Mouse (Mus musculus) gastrocnemius, postnatal 36 days (tissue): Measurements from ENCODE around the gene Msmo1. TPM values are rescaled to one million over a fixed set of nuclear protein-coding genes. Genes with fewer than 3 reads are reported as not detected.

ENCODE experiments used
- DNase-seq, 2 experiments: peaks; one replicate each; pipeline ENCODE4 v3.0.0; 2022
- intact Hi-C: fragments of 180-260 bp; cut with DNase I; formaldehyde crosslinking; loops from one replicate; pipeline ENCODE4 v1.15.1; 2025
- total RNA-seq, 2 experiments: library from RNA; stranded (reverse); gene quantifications; 2 replicates each; pipeline ENCODE4 v1.2.3; 2021

The Msmo1 gene
- total RNA-seq, 2 experiments from 2014 or later: 2.2 to 2.9 TPM

GRCm38 (mm10) chr8:64723206-64723605 is 10.4 kb downstream of the Msmo1 start:
- DNase-seq: no peak
- intact Hi-C loops: no loop called here

GRCm38 (mm10) chr8:64717868-64718267 is 15.7 kb downstream of the Msmo1 start:
- no peak for DNase-seq
- intact Hi-C loops: no loop called here

- intact Hi-C loops: no loop called here
Measured at GRCm38 (mm10) chr8:64712499-64712898, 21.1 kb downstream of the Msmo1 start.

GRCm38 (mm10) chr8:64711544-64711943 is 22.0 kb downstream of the Msmo1 start:
- intact Hi-C loops: no loop called here
- DNase-seq: no peak

More at GRCm38 (mm10) chr8:64712499-64712898, 21.1 kb downstream of the Msmo1 start:
- DNase-seq: no peak

GRCm38 (mm10) chr8:64707481-64707880 is 26.1 kb downstream of the Msmo1 start:
- DNase-seq: no peak
- intact Hi-C loops: no loop called here

GRCm38 (mm10) chr8:64703191-64703590 is 30.4 kb downstream of the Msmo1 start:
- no peak for DNase-seq

GRCm38 (mm10) chr8:64692651-64693201 is 40.9 kb downstream of the Msmo1 start, which contains the start of gene Cpe:
TSS of gene Cpe (minus strand) at chr8:64693054.
- intact Hi-C loops: loop anchor here (2.0 to 10.0 kb wide), 2 partner anchors 74 to 252 kb away; partner anchors contain the start of gene Tmem192
- DNase-seq: peak; percentile 67 to 72

More at GRCm38 (mm10) chr8:64703191-64703590, 30.4 kb downstream of the Msmo1 start:
- intact Hi-C loops: no loop called here

- intact Hi-C loops: loop anchor here (2.0 to 10.0 kb wide), 2 partner anchors 73 to 253 kb away; partner anchors contain the start of gene Tmem192
- DNase-seq: no peak
Measured at GRCm38 (mm10) chr8:64691591-64692401, 41.8 kb downstream of the Msmo1 start.

- DNase-seq: no peak
- intact Hi-C loops: loop anchor here (10.0 kb wide), 1 partner anchor 254 kb away; the partner anchor contains the start of gene Tmem192
Measured at GRCm38 (mm10) chr8:64690845-64691244, 42.7 kb downstream of the Msmo1 start.

GRCm38 (mm10) chr8:64690306-64690705 is 43.3 kb downstream of the Msmo1 start:
- intact Hi-C loops: loop anchor here (10.0 kb wide), 1 partner anchor 254 kb away; the partner anchor contains the start of gene Tmem192
- no peak for DNase-seq

- intact Hi-C loops: no loop called here
- DNase-seq: no peak
Measured at GRCm38 (mm10) chr8:64688741-64689140, 44.9 kb downstream of the Msmo1 start.

GRCm38 (mm10) chr8:64688161-64688560 is 45.4 kb downstream of the Msmo1 start:
- DNase-seq: peak in 1 of 2 experiments; percentile 5
- intact Hi-C loops: no loop called here

- intact Hi-C loops: no loop called here
- no peak for DNase-seq
Measured at GRCm38 (mm10) chr8:64682501-64682900, 51.1 kb downstream of the Msmo1 start.

GRCm38 (mm10) chr8:64676381-64676780 is 57.2 kb downstream of the Msmo1 start:
- intact Hi-C loops: no loop called here
- DNase-seq: no peak

GRCm38 (mm10) chr8:64674951-64675585 is 58.5 kb downstream of the Msmo1 start:
- no peak for DNase-seq
- intact Hi-C loops: no loop called here

GRCm38 (mm10) chr8:64672920-64673319 is 60.7 kb downstream of the Msmo1 start:
- intact Hi-C loops: no loop called here
- DNase-seq: no peak

GRCm38 (mm10) chr8:64671937-64672336 is 61.7 kb downstream of the Msmo1 start:
- intact Hi-C loops: no loop called here
- no peak for DNase-seq
